Mouse (Mus musculus) ES-E14 (cell line): Measurements from ENCODE around the gene Vps36. TPM values are rescaled to one million over a fixed set of nuclear protein-coding genes. Genes with fewer than 3 reads are reported as not detected.
A peak's percentile ranks its signal among the peaks of the same experiment; 100 is the strongest.

Experiments
- DNase-seq: peaks from one replicate; pipeline ENCODE4 v3.0.0-alpha.2; 2013; ENCODE audit warnings: low read depth, low spot score
- H3K27ac ChIP-seq: 2 replicates; pipeline ENCODE4 v1.5.1; 2012; ENCODE audit warnings: low read depth, mild to moderate bottlenecking, low read length, moderate library complexity, mixed read lengths; ENCODE audit not compliant: poor library complexity, insufficient read depth, severe bottlenecking
- H3K36me3 ChIP-seq: 2 replicates; pipeline ENCODE4 v1.6.1; 2012; ENCODE audit warnings: mild to moderate bottlenecking, low read length, moderate library complexity, mixed read lengths; ENCODE audit not compliant: control insufficient read depth, poor library complexity, insufficient read depth, severe bottlenecking
- H3K4me1 ChIP-seq, 2 experiments: fragments of 150-350 bp in 1 of 2; sonication (generic) in 1 of 2; 2 replicates each; pipeline ENCODE4 v1.6.1; 2012; ENCODE audit warnings: low read length in 2 of 2, mild to moderate bottlenecking in 1 of 2, mixed read lengths in 1 of 2; ENCODE audit not compliant: control insufficient read depth in 2 of 2, insufficient read depth in 2 of 2, poor library complexity in 1 of 2
- H3K4me3 ChIP-seq, 2 experiments: fragments of 150-350 bp in 1 of 2; sonication (generic) in 1 of 2; 2 replicates each; pipeline ENCODE4 v1.5.1; 2012; ENCODE audit warnings: low read length in 2 of 2, low read depth in 1 of 2, mild to moderate bottlenecking in 1 of 2, mixed read lengths in 1 of 2; ENCODE audit not compliant: insufficient read depth in 1 of 2, poor library complexity in 1 of 2, severe bottlenecking in 1 of 2
- H3K9ac ChIP-seq: 2 replicates; pipeline ENCODE4 v1.6.1; 2012; ENCODE audit warnings: low read depth, mild to moderate bottlenecking, low read length, mixed read lengths; ENCODE audit not compliant: poor library complexity, insufficient read depth, severe bottlenecking
- H3K9me3 ChIP-seq: fragments of 150-350 bp; sonication (generic); 2 replicates; pipeline ENCODE4 v1.6.1; 2012; ENCODE audit warnings: low read depth, mild to moderate bottlenecking, low read length; ENCODE audit not compliant: control insufficient read depth, insufficient read depth
- CHD2 ChIP-seq: IDR thresholded peaks from 2 replicates; pipeline ENCODE4 v1.6.1; 2014; ENCODE audit warnings: mild to moderate bottlenecking, low read depth, low read length, inconsistent platforms
- HCFC1 ChIP-seq: IDR thresholded peaks from 2 replicates; pipeline ENCODE4 v1.6.1; 2012; ENCODE audit warnings: low read length, inconsistent platforms, borderline replicate concordance; ENCODE audit not compliant: insufficient read depth
- MAFK ChIP-seq: IDR thresholded peaks from 2 replicates; pipeline ENCODE4 v1.6.1; 2014; ENCODE audit warnings: mild to moderate bottlenecking, low read depth, low read length, inconsistent platforms; ENCODE audit not compliant: insufficient read depth
- ZC3H11A ChIP-seq: IDR thresholded peaks from 2 replicates; pipeline ENCODE4 v1.6.1; 2012; ENCODE audit warnings: low read depth, mild to moderate bottlenecking, inconsistent platforms, low read length, borderline replicate concordance
- ZNF384 ChIP-seq: IDR thresholded peaks from 2 replicates; pipeline ENCODE4 v1.6.1; 2012; ENCODE audit warnings: low read depth, low read length, inconsistent platforms
- in situ Hi-C, 2 experiments: fragments of 600-800 bp; cut with MboI; formaldehyde crosslinking; loops; one replicate each; pipeline ENCODE4 v1.15.1; 2025; ENCODE audit warnings: low sequenced_read_pairs in 2 of 2, inconsistent platforms in 1 of 2; ENCODE audit not compliant: unreplicated experiment in 2 of 2
- total RNA-seq: library from RNA; depleted of rRNA; stranded (reverse); fragments of 300-350 nt; gene quantifications from 2 replicates; pipeline ENCODE4 v1.2.3, GENCODE M21; 2012

Gene Vps36
- total RNA-seq, 1 experiment: 25.9 TPM

DNA sequence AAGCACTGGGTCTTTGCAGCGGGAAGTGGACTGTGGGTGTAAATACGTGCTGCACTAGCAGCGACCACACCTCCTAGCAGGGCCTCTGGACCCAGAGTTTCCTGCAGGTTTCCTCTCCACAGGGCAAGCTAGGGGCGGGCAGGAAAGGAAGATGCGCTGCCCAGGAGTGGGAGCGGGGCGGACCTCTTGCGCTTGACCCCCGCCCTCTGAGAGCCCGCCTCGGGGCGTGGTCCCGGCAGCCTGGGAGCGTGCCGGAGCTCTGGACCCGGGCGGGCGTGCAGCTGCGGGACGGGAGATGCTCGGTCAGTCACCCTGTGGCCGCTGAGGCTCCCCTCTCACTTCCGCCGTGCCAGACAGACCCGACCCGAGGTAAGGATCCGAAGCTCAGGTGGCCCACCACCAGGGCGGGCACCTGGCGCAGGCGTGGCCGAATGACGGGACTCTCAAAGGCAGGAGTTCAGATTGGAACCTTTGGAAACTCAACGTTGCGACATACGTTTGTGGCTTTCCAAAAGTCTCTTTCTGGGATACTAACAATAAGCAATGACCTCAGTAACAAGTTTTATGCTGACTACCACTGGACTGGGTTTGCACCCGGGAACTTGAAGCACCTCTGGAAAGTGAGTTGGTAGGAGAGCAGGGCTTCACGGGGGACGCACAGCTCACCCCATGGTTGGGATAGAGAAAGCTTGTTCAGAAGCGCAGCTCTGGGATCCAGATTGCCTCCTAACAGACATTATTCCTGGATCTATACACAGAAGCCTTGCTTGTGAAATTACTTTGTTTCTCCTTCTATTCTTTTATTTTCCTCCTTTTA, 34.7 kb downstream of the Vps36 start, which contains the start of gene Thsd1:
TSS of gene Thsd1 (plus strand) at position 253 of the 817 bp plus-strand sequence.
- in situ Hi-C loops: no loop called here
- Histone ChIP-seq H3K9ac (peak within 1 kb of the TSS; percentile 50), H3K4me1 (peaks cover 1 to 5% of the 10 kb centered on the region in 2 experiments; a peak in 3 of 4 replicates), H3K9me3 (no peaks in the 10 kb centered on the region), H3K27ac (no peak within 1 kb of the TSS), H3K36me3 (no peaks in the 10 kb centered on the region), H3K4me3 (peak within 1 kb of the TSS; percentile 69 to 78)
- DNase-seq: peak; percentile 34
- TF ChIP-seq ZC3H11A (no peak), HCFC1 (no peak), MAFK (no peak), ZNF384 (no peak), CHD2 (no peak)

DNA sequence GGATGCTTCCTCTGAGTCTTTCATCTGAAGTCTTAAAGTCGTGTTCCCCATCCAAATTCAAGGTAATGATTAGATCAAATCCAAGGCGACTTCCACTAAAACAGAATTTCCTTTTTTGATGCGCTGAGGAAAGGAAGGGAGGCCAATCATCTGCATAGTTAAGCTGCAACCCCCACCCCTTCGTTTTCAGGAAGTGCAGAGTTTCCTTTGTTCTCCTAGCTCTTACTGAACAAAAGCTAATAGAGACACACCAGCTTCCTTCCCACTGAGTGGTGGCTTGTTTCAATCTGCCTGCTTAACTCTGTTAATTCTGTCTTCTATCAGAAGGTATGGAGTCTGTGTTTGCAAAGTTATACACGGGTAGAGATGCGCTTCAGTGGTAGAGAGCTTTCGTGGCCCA, 36.0 kb downstream of the Vps36 start:
- no peak for TF ChIP-seq MAFK
- TF ChIP-seq ZNF384: no peak
- TF ChIP-seq CHD2: no peak
- no peak for TF ChIP-seq HCFC1
- no peak for TF ChIP-seq ZC3H11A
- H3K27ac ChIP-seq: no peak overlapping the region; the same call in 1 of the 2 replicates
- H3K36me3 ChIP-seq: no peaks in the 10 kb centered on the region
- H3K9me3 ChIP-seq: no peaks in the 10 kb centered on the region
- H3K4me1 ChIP-seq: peaks cover 1 to 5% of the 10 kb centered on the region in 2 experiments; a peak in 3 of 4 replicates
- DNase-seq: no peak
- H3K9ac ChIP-seq: no peak overlapping the region; the same call in 1 of the 2 replicates
- 0 out of 4 replicates have a peak overlapping the region, but pooled peaks of 1 of the 2 experiments have one; percentile 7 for H3K4me3 ChIP-seq
- in situ Hi-C loops: no loop called here

GRCm38 (mm10) chr8:22242986-22243385, 50.4 kb downstream of the Vps36 start:
- in situ Hi-C loops: no loop called here
- no peak overlapping the region for H3K4me3 ChIP-seq
- H3K4me1 ChIP-seq: no peaks in the 10 kb centered on the region
- TF ChIP-seq ZNF384 (no peak), ZC3H11A (no peak), MAFK (no peak), CHD2 (no peak), HCFC1 (no peak)
- H3K27ac ChIP-seq: no peak overlapping the region
- no peak overlapping the region for H3K9ac ChIP-seq
- peaks cover 2% of the 10 kb centered on the region; the same call in 1 of the 2 replicates for H3K36me3 ChIP-seq
- no peak for DNase-seq
- no peaks in the 10 kb centered on the region for H3K9me3 ChIP-seq

GRCm38 (mm10) chr8:22245663-22246062, 53.1 kb downstream of the Vps36 start:
- H3K36me3 ChIP-seq: peaks cover 2% of the 10 kb centered on the region; the same call in 1 of the 2 replicates

More at GRCm38 (mm10) chr8:22245663-22246062, 53.1 kb downstream of the Vps36 start:
- TF ChIP-seq ZC3H11A (no peak), ZNF384 (no peak), CHD2 (no peak), HCFC1 (no peak), MAFK (no peak)
- in situ Hi-C loops: no loop called here
- no peak overlapping the region for H3K27ac ChIP-seq
- H3K9ac ChIP-seq: no peak overlapping the region
- no peaks in the 10 kb centered on the region for H3K4me1 ChIP-seq
- no peaks in the 10 kb centered on the region for H3K9me3 ChIP-seq
- H3K4me3 ChIP-seq: no peak overlapping the region
- DNase-seq: no peak
